Mouse (Mus musculus) 416B (cell line): ENCODE measurements around the gene Tmem87b.

ENCODE experiments used
- DNase-seq: peaks from one replicate; pipeline ENCODE4 v3.0.0; 2011; ENCODE audit warnings: low read depth

The Tmem87b gene

GRCm38 (mm10) chr2:128887866-128888550 lies 70.1 kb downstream of the Tmem87b start:
- DNase-seq, result no peak

GRCm38 (mm10) chr2:128890661-128891335 lies 72.9 kb downstream of the Tmem87b start:
- DNase-seq, result no peak

GRCm38 (mm10) chr2:128892180-128892721 lies 74.3 kb downstream of the Tmem87b start:
- DNase-seq, result no peak

- no peak for DNase-seq
Observed at GRCm38 (mm10) chr2:128902843-128903242, 84.9 kb downstream of the Tmem87b start.

- peak; percentile 60 for DNase-seq
Observed at GRCm38 (mm10) chr2:128903661-128904060, 85.7 kb downstream of the Tmem87b start.
